Mouse (Mus musculus) MEL (cell line): ENCODE measurements around the gene Klf3. TPM values are rescaled to one million over a fixed set of nuclear protein-coding genes. Genes with fewer than 3 reads are reported as not detected.
"Not testable (repeated sequence)": the region's sequence is repeated elsewhere in the genome, so short reads cannot be mapped to it uniquely, and the experiment has no call there.

Experiments used
- DNase-seq: peaks from one replicate; pipeline ENCODE4 v3.0.0; 2011; ENCODE audit warnings: low read depth, low spot score
- H3K27ac ChIP-seq: 2 replicates; pipeline ENCODE4 v1.5.1; 2012; ENCODE audit warnings: low read depth, mild to moderate bottlenecking, control low read depth, low read length, moderate library complexity; ENCODE audit not compliant: control insufficient read depth
- H3K27me3 ChIP-seq, 2 experiments: fragments of 150-350 bp in 1 of 2; sonication (generic) in 1 of 2; 2 replicates each; pipeline ENCODE4 v1.6.1; 2012; ENCODE audit warnings: low read length in 2 of 2, mild to moderate bottlenecking in 2 of 2, improper control_type of control experiment in 1 of 2, moderate library complexity in 1 of 2; ENCODE audit not compliant: insufficient read depth in 2 of 2, control insufficient read depth in 1 of 2
- H3K36me3 ChIP-seq, 2 experiments: 2 replicates each; pipeline ENCODE4 v1.6.1; 2012 to 2014; ENCODE audit warnings: low read length in 2 of 2, improper control_type of control experiment in 1 of 2, inconsistent platforms in 1 of 2, mild to moderate bottlenecking in 1 of 2; ENCODE audit not compliant: insufficient read depth in 2 of 2, control insufficient read depth in 1 of 2
- H3K4me1 ChIP-seq, 2 experiments: fragments of 150-350 bp in 1 of 2; sonication (generic) in 1 of 2; 2 replicates each; pipeline ENCODE4 v1.6.1; 2012; ENCODE audit warnings: low read length in 2 of 2, improper control_type of control experiment in 1 of 2, mild to moderate bottlenecking in 1 of 2; ENCODE audit not compliant: insufficient read depth in 2 of 2, control insufficient read depth in 1 of 2
- H3K4me3 ChIP-seq, 2 experiments: fragments of 150-350 bp in 1 of 2; sonication (generic) in 1 of 2; 2 replicates each; pipeline ENCODE4 v1.5.1; 2012; ENCODE audit warnings: low read depth in 2 of 2, low read length in 2 of 2, mild to moderate bottlenecking in 2 of 2, moderate library complexity in 2 of 2, control low read depth in 1 of 2, improper control_type of control experiment in 1 of 2; ENCODE audit not compliant: control insufficient read depth in 1 of 2, insufficient read depth in 1 of 2
- H3K79me2 ChIP-seq: 2 replicates; pipeline ENCODE4 v1.6.1; 2012; ENCODE audit warnings: mild to moderate bottlenecking, low read length, moderate library complexity; ENCODE audit not compliant: control insufficient read depth, poor library complexity, insufficient read depth
- H3K9ac ChIP-seq: 2 replicates; pipeline ENCODE4 v1.6.1; 2012; ENCODE audit warnings: low read depth, mild to moderate bottlenecking, control low read depth, low read length, moderate library complexity; ENCODE audit not compliant: control insufficient read depth, poor library complexity, severe bottlenecking
- H3K9me3 ChIP-seq: fragments of 150-350 bp; sonication (generic); replicated peaks from 2 replicates; pipeline ENCODE4 v1.6.1; 2012; ENCODE audit warnings: mild to moderate bottlenecking, low read length, improper control_type of control experiment, moderate library complexity; ENCODE audit not compliant: insufficient read depth
- KAT2A ChIP-seq: conservative IDR thresholded peaks from 2 replicates; pipeline ENCODE4 v1.6.1; 2012; ENCODE audit warnings: low read depth, low read length, improper control_type of control experiment, inconsistent platforms
- MAFK ChIP-seq: IDR thresholded peaks from 2 replicates; pipeline ENCODE4 v1.6.1; 2011; ENCODE audit warnings: low read depth, mild to moderate bottlenecking, low read length, improper control_type of control experiment, borderline replicate concordance
- MAX ChIP-seq: IDR thresholded peaks from 2 replicates; pipeline ENCODE4 v1.6.1; 2011; ENCODE audit warnings: low read length, improper control_type of control experiment
- MAZ ChIP-seq: IDR thresholded peaks from 2 replicates; pipeline ENCODE4 v1.6.1; 2012; ENCODE audit warnings: low read depth, mild to moderate bottlenecking, inconsistent platforms, low read length, improper control_type of control experiment
- NRF1 ChIP-seq: IDR thresholded peaks from 2 replicates; pipeline ENCODE4 v1.6.1; 2014; ENCODE audit warnings: low read depth, mild to moderate bottlenecking, inconsistent platforms, low read length, improper control_type of control experiment, moderate library complexity; ENCODE audit not compliant: poor library complexity, insufficient read depth, severe bottlenecking
- SIN3A ChIP-seq: IDR thresholded peaks from 2 replicates; pipeline ENCODE4 v1.6.1; 2012; ENCODE audit warnings: low read length, improper control_type of control experiment, inconsistent platforms
- TBP ChIP-seq: IDR thresholded peaks from 2 replicates; pipeline ENCODE4 v1.8.0; 2011; ENCODE audit warnings: low read depth, low read length, improper control_type of control experiment
- ZMIZ1 ChIP-seq: IDR thresholded peaks from 2 replicates; pipeline ENCODE4 v1.6.1; 2012; ENCODE audit warnings: low read depth, mild to moderate bottlenecking, inconsistent platforms, low read length, improper control_type of control experiment, moderate library complexity
- polyA plus RNA-seq, 2 experiments: library from polyadenylated mRNA; stranded (reverse) in 1 of 2; unstranded in 1 of 2; fragments of >175 nt in 1 of 2; fragments of >200 nt in 1 of 2; gene quantifications; 2 replicates each; pipeline versions ENCODE4 v1.2.1 to v1.2.4; 2012; ENCODE audit warnings: low replicate concordance in 2 of 2, low read depth in 1 of 2; ENCODE audit not compliant: insufficient read length in 2 of 2, insufficient read depth in 1 of 2, missing spikeins in 1 of 2
- total RNA-seq: library from RNA; depleted of rRNA; stranded (reverse); fragments of 300-350 nt; gene quantifications from 2 replicates; pipeline ENCODE4 v1.2.3, GENCODE M21; 2012; rRNA removed

Klf3 gene
- total and polyA plus RNA-seq, 3 experiments: 7.1 to 72.2 (median 39.7) TPM

GRCm38 (mm10) chr5:64879241-64879640 lies 76.1 kb downstream of the Klf3 start:
- TF ChIP-seq MAX (no peak), MAZ (no peak), SIN3A (no peak), TBP (no peak), MAFK (no peak), KAT2A (no peak), ZMIZ1 (no peak), NRF1 (no peak)

GRCm38 (mm10) chr5:64881559-64881958 lies 78.4 kb downstream of the Klf3 start:
- H3K36me3 ChIP-seq, H3K9ac ChIP-seq, H3K9me3 ChIP-seq, H3K4me1 ChIP-seq, H3K79me2 ChIP-seq, H3K4me3 ChIP-seq, H3K27me3 ChIP-seq, DNase-seq, H3K27ac ChIP-seq: not testable (repeated sequence)

More at GRCm38 (mm10) chr5:64879241-64879640, 76.1 kb downstream of the Klf3 start:
- H3K9me3 ChIP-seq: no peaks in the 10 kb centered on the region
- H3K27me3 ChIP-seq: peaks cover 4 to 6% of the 10 kb centered on the region in 2 experiments
- H3K79me2 ChIP-seq: no peaks in the 10 kb centered on the region
- H3K4me1 ChIP-seq: no peaks in the 10 kb centered on the region
- H3K36me3 ChIP-seq: no peaks in the 10 kb centered on the region
- H3K4me3 ChIP-seq: no peak overlapping the region
- DNase-seq: no peak
- no peak overlapping the region for H3K27ac ChIP-seq
- no peak overlapping the region for H3K9ac ChIP-seq

GRCm38 (mm10) chr5:64881976-64882375 lies 78.8 kb downstream of the Klf3 start:
- not testable (repeated sequence) for H3K36me3 ChIP-seq, H3K27me3 ChIP-seq, H3K79me2 ChIP-seq, H3K27ac ChIP-seq, H3K9ac ChIP-seq, H3K4me3 ChIP-seq, DNase-seq, H3K4me1 ChIP-seq, H3K9me3 ChIP-seq

Other genes starting within 250 kb of the Klf3 start
- gene Tlr1, start 130.2 kb downstream of the Klf3 start, total RNA-seq: not detected in 2 replicates
- gene Tlr1, start 130.2 kb downstream of the Klf3 start, polyA plus RNA-seq: not detected
- gene Tlr6, start 156.7 kb downstream of the Klf3 start, total RNA-seq: 0.13 and 0.19 TPM in 2 replicates
- under 1 TPM in 1 of 2 experiments, not detected in 1; 0.36 TPM for gene Tlr6, start 156.7 kb downstream of the Klf3 start, polyA plus RNA-seq
- gene Fam114a1, start 166.7 kb downstream of the Klf3 start, total RNA-seq: not detected in 2 replicates
- gene Fam114a1, start 166.7 kb downstream of the Klf3 start, polyA plus RNA-seq: under 1 TPM in 1 of 2 experiments, not detected in 1; 0.08 TPM